Mouse (Mus musculus) heart, postnatal 0 days (tissue): ENCODE measurements around the gene Habp2. TPM values are rescaled to one million over a fixed set of nuclear protein-coding genes. Genes with fewer than 3 reads are reported as not detected.

ENCODE experiments used
- ATAC-seq: fragments of 200-750 bp; cut with Nextera tagmentation; 2 replicates; pipeline ENCODE4 v1.8.0; 2017; ENCODE audit warnings: low read depth, moderate number of reproducible peaks, moderate library complexity; ENCODE audit not compliant: insufficient read depth
- DNase-seq: peaks from one replicate; pipeline ENCODE4 v3.0.0-alpha.2; 2016; ENCODE audit warnings: low spot score
- H3K27ac ChIP-seq: fragments of 300-500 bp; sonication (generic); 2 replicates; pipeline ENCODE4 v1.5.1; 2014; ENCODE audit warnings: low read depth, mild to moderate bottlenecking
- H3K27me3 ChIP-seq: fragments of 300-500 bp; sonication (generic); 2 replicates; pipeline ENCODE4 v1.6.1; 2014; ENCODE audit warnings: low read length, mixed read lengths; ENCODE audit not compliant: control insufficient read depth, insufficient read depth
- H3K36me3 ChIP-seq: fragments of 300-500 bp; sonication (generic); replicated peaks from 2 replicates; pipeline ENCODE4 v1.6.1; 2014; ENCODE audit warnings: low read length, mixed read lengths; ENCODE audit not compliant: control insufficient read depth, insufficient read depth
- H3K4me1 ChIP-seq: fragments of 300-500 bp; sonication (generic); 2 replicates; pipeline ENCODE4 v1.6.1; 2014; ENCODE audit warnings: antibody characterized with exemption; ENCODE audit not compliant: control insufficient read depth, insufficient read depth
- H3K4me2 ChIP-seq: fragments of 300-500 bp; sonication (generic); 2 replicates; pipeline ENCODE4 v1.6.1; 2014; ENCODE audit warnings: low read depth, mild to moderate bottlenecking, low read length, moderate library complexity
- H3K4me3 ChIP-seq: fragments of 300-500 bp; sonication (generic); 2 replicates; pipeline ENCODE4 v1.5.1; 2014; ENCODE audit warnings: low read depth, low read length
- H3K9ac ChIP-seq: fragments of 300-500 bp; sonication (generic); replicated peaks from 2 replicates; pipeline ENCODE4 v1.6.1; 2014; ENCODE audit warnings: low read depth, low read length, mixed read lengths
- H3K9me3 ChIP-seq: fragments of 300-500 bp; sonication (generic); replicated peaks from 2 replicates; pipeline ENCODE4 v1.6.1; 2016; ENCODE audit warnings: low read length; ENCODE audit not compliant: control insufficient read depth
- CTCF ChIP-seq: IDR thresholded peaks from 2 replicates; pipeline ENCODE4 v1.5.1; 2016; ENCODE audit warnings: antibody characterized with exemption, control low read depth, low read depth
- EP300 ChIP-seq: IDR thresholded peaks from 2 replicates; pipeline ENCODE4 v1.6.1; 2016; ENCODE audit warnings: antibody characterized with exemption, low read depth
- WGBS: fragments of 180-500 bp; shearing (Covaris S2); extraction: QIAGEN DNeasy Blood & Tissue Kit; methylation state at CpG from one replicate; pipeline ENCODE4 v1.1.7; 2014; 5-methylcytosine and 5-hydroxymethylcytosine counted together
- polyA plus RNA-seq: library from polyadenylated mRNA; unstranded; fragments of >200 nt; fragmentation: Nextera tagmentation; extraction: Ambion mirVana; gene quantifications from 2 replicates; pipeline ENCODE4 v1.2.1, GENCODE M21; 2015
- total RNA-seq: library from RNA; depleted of rRNA; stranded (reverse); fragments of >200 nt; gene quantifications from 2 replicates; pipeline ENCODE4 v1.2.3, GENCODE M21; 2014; ENCODE audit warnings: low replicate concordance

Gene Habp2
- total and polyA plus RNA-seq, 2 experiments from 2014 or later = 4.1 TPM; not detected in 1

- no peak overlapping the region for H3K4me3 ChIP-seq
- no peaks in the 10 kb centered on the region for H3K27me3 ChIP-seq
- H3K27ac ChIP-seq = no peak overlapping the region
- TF ChIP-seq EP300 = no peak
- no peak for TF ChIP-seq CTCF
- no peaks in the 10 kb centered on the region for H3K9me3 ChIP-seq
- DNase-seq (no peak), ATAC-seq (no peak)
- no peak overlapping the region for H3K9ac ChIP-seq
- 94% methylated on average over 17 of the region's 17 CpGs for WGBS
- peaks cover 83% of the 10 kb centered on the region for H3K36me3 ChIP-seq
- H3K4me1 ChIP-seq = no peaks in the 10 kb centered on the region
- H3K4me2 ChIP-seq = no peak overlapping the region
Observed at GRCm38 (mm10) chr19:56336321-56336720, 49.4 kb downstream of the Habp2 start.

DNA sequence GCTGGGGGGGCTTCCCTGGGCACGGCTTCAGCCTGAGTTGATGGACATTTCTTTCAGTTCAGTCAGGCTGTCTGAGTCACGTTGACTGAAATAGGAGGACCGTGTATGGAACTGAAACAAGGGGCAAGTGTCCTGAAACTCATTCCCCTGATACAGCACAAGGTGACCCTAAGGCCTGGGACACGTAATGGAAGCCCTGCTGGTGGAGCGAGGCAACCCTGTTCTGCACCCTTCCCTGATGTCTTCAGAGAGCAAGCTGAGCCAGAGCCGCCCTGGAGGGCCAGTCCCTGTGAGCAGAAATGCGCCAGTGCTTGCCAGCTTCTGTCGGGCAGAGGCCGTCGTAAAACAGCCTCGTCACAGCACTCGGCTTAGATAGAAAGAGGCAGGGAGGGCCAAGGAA lies 49.9 kb downstream of the Habp2 start:
- Histone ChIP-seq H3K4me3 (no peak overlapping the region), H3K27me3 (no peaks in the 10 kb centered on the region), H3K27ac (peak overlapping the region; percentile 69), H3K36me3 (peaks cover 83% of the 10 kb centered on the region), H3K4me2 (no peak overlapping the region), H3K9ac (no peak overlapping the region), H3K4me1 (no peaks in the 10 kb centered on the region; the same call in 1 of the 2 replicates), H3K9me3 (no peaks in the 10 kb centered on the region)
- no peak for TF ChIP-seq EP300
- TF ChIP-seq CTCF = no peak
- DNase-seq (peak; percentile 73), ATAC-seq (peak; percentile 82)
- 40% methylated on average over 12 of the region's 12 CpGs for WGBS

GRCm38 (mm10) chr19:56342006-56342405 lies 55.1 kb downstream of the Habp2 start:
- Histone ChIP-seq H3K4me2 (no peak overlapping the region), H3K27me3 (no peaks in the 10 kb centered on the region), H3K4me1 (no peaks in the 10 kb centered on the region; the same call in 1 of the 2 replicates), H3K9ac (no peak overlapping the region), H3K36me3 (peaks cover 76% of the 10 kb centered on the region), H3K4me3 (no peak overlapping the region), H3K9me3 (no peaks in the 10 kb centered on the region), H3K27ac (no peak overlapping the region)
- ATAC-seq = peak; percentile 33
- TF ChIP-seq CTCF = no peak
- TF ChIP-seq EP300 = no peak
- WGBS = 39% methylated on average over 8 of the region's 8 CpGs
- DNase-seq = no peak

DNA sequence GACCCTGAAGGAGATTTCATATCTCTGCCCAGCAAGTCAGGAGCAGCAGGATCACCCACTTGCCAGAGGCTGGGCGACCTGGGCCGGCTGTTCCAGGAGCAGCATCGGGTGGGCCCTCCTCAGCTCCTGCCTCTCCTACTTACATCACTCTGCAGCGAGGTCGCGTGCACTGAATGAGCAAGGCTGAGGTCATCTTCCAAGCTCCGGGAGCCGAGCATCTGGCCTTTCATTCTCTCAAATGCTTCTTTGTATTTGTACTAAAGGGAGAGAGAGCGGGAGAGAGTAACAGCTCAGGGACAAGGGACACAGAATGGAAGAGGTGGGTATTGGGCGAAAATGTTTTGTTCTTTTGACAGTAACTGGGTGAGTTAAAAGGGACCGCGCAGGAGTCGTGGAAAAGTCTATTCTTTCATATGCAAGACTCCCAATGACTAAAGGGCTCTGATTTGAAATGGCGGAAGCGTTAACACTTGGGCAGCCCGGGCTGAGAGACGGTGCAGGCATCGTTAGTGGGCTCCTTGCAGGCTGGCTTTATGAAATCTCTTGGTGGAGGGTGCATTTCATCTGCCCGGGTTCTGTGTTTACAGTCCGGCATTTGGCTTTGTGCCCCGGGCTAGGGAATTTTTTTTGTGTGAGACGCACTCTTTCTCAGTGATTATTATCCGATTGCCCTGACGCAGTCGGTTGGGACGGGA lies 57.1 kb downstream of the Habp2 start:
- H3K27me3 ChIP-seq = no peaks in the 10 kb centered on the region
- WGBS = 69% methylated on average over 26 of the region's 26 CpGs
- H3K4me2 ChIP-seq = no peak overlapping the region
- no peak overlapping the region for H3K27ac ChIP-seq
- peaks cover 80% of the 10 kb centered on the region for H3K36me3 ChIP-seq
- no peak overlapping the region for H3K4me3 ChIP-seq
- ATAC-seq (no peak), DNase-seq (no peak)
- no peaks in the 10 kb centered on the region; the same call in 1 of the 2 replicates for H3K4me1 ChIP-seq
- H3K9me3 ChIP-seq = no peaks in the 10 kb centered on the region
- no peak overlapping the region for H3K9ac ChIP-seq
- TF ChIP-seq EP300 = no peak
- no peak for TF ChIP-seq CTCF

DNA sequence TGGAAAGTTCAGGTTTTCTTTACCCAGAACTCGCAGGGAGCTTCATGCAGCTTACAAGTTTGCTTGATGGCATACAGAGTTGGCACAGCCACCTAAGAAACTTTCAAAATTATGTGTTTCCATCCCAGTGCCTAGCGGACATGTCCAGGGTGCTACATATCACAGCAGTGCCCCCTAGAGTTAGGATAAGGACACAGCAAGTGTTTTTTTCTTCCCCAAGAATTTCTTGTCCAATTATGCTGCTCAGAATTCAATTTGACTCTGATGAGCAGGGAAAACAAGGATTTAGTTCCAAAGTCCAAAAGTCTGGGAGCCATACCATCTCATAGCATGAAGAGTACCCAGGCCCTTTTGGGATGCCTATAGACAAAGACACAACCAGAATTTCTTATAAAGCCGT lies 59.1 kb downstream of the Habp2 start:
- no peak for ATAC-seq
- Histone ChIP-seq H3K36me3 (peaks cover 73% of the 10 kb centered on the region), H3K9ac (no peak overlapping the region), H3K4me2 (no peak overlapping the region), H3K9me3 (no peaks in the 10 kb centered on the region), H3K4me1 (no peaks in the 10 kb centered on the region; the same call in 1 of the 2 replicates), H3K27me3 (no peaks in the 10 kb centered on the region), H3K4me3 (no peak overlapping the region), H3K27ac (no peak overlapping the region)
- no peak for TF ChIP-seq EP300
- TF ChIP-seq CTCF = peak; percentile 50
- 74% methylated on average over 3 of the region's 3 CpGs for WGBS
- no peak for DNase-seq

- H3K9me3 ChIP-seq = no peaks in the 10 kb centered on the region
- H3K9ac ChIP-seq = no peak overlapping the region
- H3K36me3 ChIP-seq = peaks cover 70% of the 10 kb centered on the region
- no peaks in the 10 kb centered on the region; the same call in 1 of the 2 replicates for H3K4me1 ChIP-seq
- WGBS = 54% methylated on average over 13 of the region's 13 CpGs
- H3K4me2 ChIP-seq = no peak overlapping the region
- TF ChIP-seq EP300 = no peak
- TF ChIP-seq CTCF = no peak
- no peak overlapping the region for H3K4me3 ChIP-seq
- DNase-seq (no peak), ATAC-seq (no peak)
- no peak overlapping the region for H3K27ac ChIP-seq
- no peaks in the 10 kb centered on the region for H3K27me3 ChIP-seq
Observed at GRCm38 (mm10) chr19:56346750-56347149, 59.8 kb downstream of the Habp2 start.
